Mouse (Mus musculus): Measurements from ENCODE around the gene Prss53. TPM values are rescaled to one million over a fixed set of nuclear protein-coding genes. Genes with fewer than 3 reads are reported as not detected.
"Not testable (repeated sequence)": the region's sequence is repeated elsewhere in the genome, so short reads cannot be mapped to it uniquely, and the experiment has no call there.

Gene Prss53
- total RNA-seq, 2 experiments from 2014 or later: not detected

GRCm38 (mm10) chr7:127879301-127879700 lies 11.5 kb downstream of the Prss53 start:
- no peak for ATAC-seq (replicated peaks; ENCODE audit: low FRiP score, poor library complexity, severe bottlenecking)

- peak; percentile 86 for ATAC-seq (replicated peaks; ENCODE audit: low FRiP score, poor library complexity, severe bottlenecking)
Measured at GRCm38 (mm10) chr7:127876467-127877348, 14.1 kb downstream of the Prss53 start, which contains the start of gene Zfp668. Gene Zfp668, minus strand, starts transcription at chr7:127876828.

GRCm38 (mm10) chr7:127876041-127876466 lies 14.7 kb downstream of the Prss53 start, which contains the start of gene Zfp646:
Gene Zfp646, plus strand, starts transcription at chr7:127876221.
- ATAC-seq (replicated peaks; ENCODE audit: low FRiP score, poor library complexity, severe bottlenecking): peak; percentile 45

GRCm38 (mm10) chr7:127875627-127876001 lies 15.2 kb downstream of the Prss53 start:
- peak; percentile 35 for ATAC-seq (replicated peaks; ENCODE audit: low FRiP score, poor library complexity, severe bottlenecking)

- peak; percentile 30 for ATAC-seq (replicated peaks; ENCODE audit: low FRiP score, poor library complexity, severe bottlenecking)
Measured at GRCm38 (mm10) chr7:127874812-127875626, 15.8 kb downstream of the Prss53 start.

GRCm38 (mm10) chr7:127870136-127870821 lies 20.5 kb downstream of the Prss53 start:
- no peak for ATAC-seq (replicated peaks; ENCODE audit: low FRiP score, poor library complexity, severe bottlenecking)

GRCm38 (mm10) chr7:127869149-127869810 lies 21.5 kb downstream of the Prss53 start:
- ATAC-seq (replicated peaks; ENCODE audit: low FRiP score, poor library complexity, severe bottlenecking): no peak

GRCm38 (mm10) chr7:127867641-127868040 lies 23.1 kb downstream of the Prss53 start:
- no peak for ATAC-seq (replicated peaks; ENCODE audit: low FRiP score, poor library complexity, severe bottlenecking)

GRCm38 (mm10) chr7:127866434-127866833 lies 24.3 kb downstream of the Prss53 start:
- no peak for ATAC-seq (replicated peaks; ENCODE audit: low FRiP score, poor library complexity, severe bottlenecking)

- no peak for ATAC-seq (replicated peaks; ENCODE audit: low FRiP score, poor library complexity, severe bottlenecking)
Measured at GRCm38 (mm10) chr7:127858258-127858657, 32.5 kb downstream of the Prss53 start.

- ATAC-seq (replicated peaks; ENCODE audit: low FRiP score, poor library complexity, severe bottlenecking): no peak
Measured at GRCm38 (mm10) chr7:127850906-127851305, 39.9 kb downstream of the Prss53 start.

- no peak for ATAC-seq (replicated peaks; ENCODE audit: low FRiP score, poor library complexity, severe bottlenecking)
Measured at GRCm38 (mm10) chr7:127849973-127850875, 40.5 kb downstream of the Prss53 start.

GRCm38 (mm10) chr7:127842001-127842718 lies 48.6 kb downstream of the Prss53 start:
- peak; percentile 89 for ATAC-seq (replicated peaks; ENCODE audit: low FRiP score, poor library complexity, severe bottlenecking)

- ATAC-seq (replicated peaks; ENCODE audit: low FRiP score, poor library complexity, severe bottlenecking): peak; percentile 81
Measured at GRCm38 (mm10) chr7:127841340-127842000, 49.3 kb downstream of the Prss53 start.

- peak; percentile 56 for ATAC-seq (replicated peaks; ENCODE audit: low FRiP score, poor library complexity, severe bottlenecking)
Measured at GRCm38 (mm10) chr7:127840886-127841285, 49.9 kb downstream of the Prss53 start.

GRCm38 (mm10) chr7:127840031-127840430 lies 50.7 kb downstream of the Prss53 start:
- ATAC-seq (replicated peaks; ENCODE audit: low FRiP score, poor library complexity, severe bottlenecking): not testable (repeated sequence)

- not testable (repeated sequence) for ATAC-seq (replicated peaks; ENCODE audit: low FRiP score, poor library complexity, severe bottlenecking)
Measured at GRCm38 (mm10) chr7:127837878-127838277, 52.9 kb downstream of the Prss53 start.

Data from erythroblast, adult 5-6 weeks (primary cell).